ENCODE assay signal across 27 mouse cellular contexts in genomic region chr5:73740766-73741165, GRCm38 (mm10).
DNase-seq lines count a peak whose midpoint lies in the region; ATAC-seq lines count a peak whose summit lies in the region.
"Had no signal": no experiment of that assay in that cellular context is flagged by ENCODE, and none has a peak within 500 bp of the region (broad histone marks: within the 10 kb centered on the region; RNA-seq: fewer than 3 reads in every experiment).

No protein-coding gene starts in this region.

- H3K9me3 ChIP-seq in embryonic facial prominence, embryonic 14.5 days (ENCODE audit: control insufficient read depth, low read length) = no peaks in the 10 kb centered on the region
- no peaks in the 10 kb centered on the region for H3K9me3 ChIP-seq in limb, embryonic 11.5 days (ENCODE audit: control insufficient read depth, low read length)
- H3K9me3 ChIP-seq: embryonic facial prominence, embryonic 12.5 days; heart, embryonic 15.5 days; hindbrain, embryonic 13.5 days; liver, embryonic 12.5 days had no signal

- H3K4me1 ChIP-seq in embryonic facial prominence, embryonic 14.5 days (ENCODE audit: control insufficient read depth, insufficient read depth, low read length) = no peaks in the 10 kb centered on the region
- H3K4me1 ChIP-seq in limb, embryonic 11.5 days (ENCODE audit: control insufficient read depth, insufficient read depth, low read length) = peaks cover 14% of the 10 kb centered on the region
- H3K4me1 ChIP-seq: heart, embryonic 15.5 days; hindbrain, embryonic 13.5 days; liver, embryonic 12.5 days had no signal

- no peak overlapping the region for H3K4me3 ChIP-seq in embryonic facial prominence, embryonic 14.5 days (ENCODE audit: low read depth, low read length)
- no peak overlapping the region for H3K4me3 ChIP-seq in limb, embryonic 11.5 days (ENCODE audit: low read depth, low read length)
- H3K4me3 ChIP-seq: embryonic facial prominence, embryonic 12.5 days; heart, embryonic 15.5 days; hindbrain, embryonic 13.5 days; liver, embryonic 12.5 days had no signal

- no peaks in the 10 kb centered on the region for H3K36me3 ChIP-seq in embryonic facial prominence, embryonic 14.5 days (ENCODE audit: control insufficient read depth, insufficient read depth, low read length)
- no peaks in the 10 kb centered on the region for H3K36me3 ChIP-seq in limb, embryonic 11.5 days (ENCODE audit: control insufficient read depth, insufficient read depth, low read length)
- H3K36me3 ChIP-seq: embryonic facial prominence, embryonic 12.5 days; heart, embryonic 15.5 days; hindbrain, embryonic 13.5 days; liver, embryonic 12.5 days had no signal

- H3K9ac ChIP-seq in embryonic facial prominence, embryonic 14.5 days (ENCODE audit: low read depth, low read length) = no peak overlapping the region
- H3K9ac ChIP-seq in limb, embryonic 11.5 days (ENCODE audit: low read length) = no peak overlapping the region
- H3K9ac ChIP-seq: embryonic facial prominence, embryonic 12.5 days; heart, embryonic 15.5 days; hindbrain, embryonic 13.5 days; liver, embryonic 12.5 days; liver, postnatal 0 days had no signal

- 52% methylated on average over 3 of the region's 3 CpGs for WGBS in embryonic facial prominence, embryonic 14.5 days
- WGBS in limb, embryonic 11.5 days = 34% methylated on average over 3 of the region's 3 CpGs

- no peak overlapping the region for H3K27ac ChIP-seq in embryonic facial prominence, embryonic 14.5 days (replicated peaks; ENCODE audit: low read depth, low read length)
- H3K27ac ChIP-seq in limb, embryonic 11.5 days (replicated peaks; ENCODE audit: low read depth, low read length) = peak overlapping the region; percentile 47
- H3K27ac ChIP-seq: embryonic facial prominence, embryonic 12.5 days; heart, embryonic 15.5 days; hindbrain, embryonic 13.5 days; liver, embryonic 12.5 days had no signal

- H3K27me3 ChIP-seq in embryonic facial prominence, embryonic 14.5 days (replicated peaks; ENCODE audit: control insufficient read depth, insufficient read depth, low read length) = no peaks in the 10 kb centered on the region
- no peaks in the 10 kb centered on the region for H3K27me3 ChIP-seq in limb, embryonic 11.5 days (ENCODE audit: control insufficient read depth, insufficient read depth, low read length)
- H3K27me3 ChIP-seq: embryonic facial prominence, embryonic 12.5 days; heart, embryonic 15.5 days; hindbrain, embryonic 13.5 days; liver, embryonic 12.5 days had no signal

- peak; percentile 30 to 47 for DNase-seq in heart, adult 9 months (ENCODE audit: low spot score in 2 of 2)
- DNase-seq in heart, adult 8-10 months (ENCODE audit: low spot score) = no peak
- DNase-seq in embryonic facial prominence, embryonic 14.5 days (ENCODE audit: low spot score) = peak; percentile 26
- DNase-seq in limb, embryonic 11.5 days (ENCODE audit: low spot score) = no peak
- no peak for DNase-seq in thymus, adult 18-20 months
- no peak for DNase-seq in frontal cortex, adult 2 months (ENCODE audit: extremely low spot score in 1 of 2, low spot score in 1 of 2)
- DNase-seq in right cerebral cortex, postnatal 25 days = no peak
- DNase-seq: adrenal gland, postnatal 25 days; cerebellum, adult 11-12 months; cerebellum, postnatal 10 days; gastrocnemius, postnatal 10 days; heart, postnatal 4 days; kidney, adult 8-10 months; kidney, postnatal 14 days; liver, postnatal 0 days; lung, postnatal 36 days; spleen, adult 18-20 months; thymus, postnatal 36 days had no signal

- H3K4me2 ChIP-seq in embryonic facial prominence, embryonic 14.5 days (ENCODE audit: low read depth, low read length) = no peak overlapping the region
- H3K4me2 ChIP-seq in limb, embryonic 11.5 days (ENCODE audit: low read depth, severe bottlenecking) = no peak overlapping the region
- H3K4me2 ChIP-seq: embryonic facial prominence, embryonic 12.5 days; heart, embryonic 15.5 days; hindbrain, embryonic 13.5 days; liver, embryonic 12.5 days; midbrain, embryonic 11.5 days had no signal

- no peak for ATAC-seq in embryonic facial prominence, embryonic 14.5 days (ENCODE audit: low read depth)
- no peak for ATAC-seq in limb, embryonic 11.5 days (ENCODE audit: insufficient number of reproducible peaks, low FRiP score, low TSS enrichment, low read depth)
- ATAC-seq: CD4-positive, CD25-positive, alpha-beta regulatory T cell, adult 4 months; forebrain, embryonic 16.5 days; intestine, embryonic 16.5 days; liver, embryonic 12.5 days; liver, postnatal 0 days; midbrain, embryonic 16.5 days had no signal

Comparison
In these comparisons a context has a peak if more than half of its experiments do, and no peak if none do; other contexts are left out.
1. DNase-seq: peak in heart, adult 9 months (2 of 2) and embryonic facial prominence, embryonic 14.5 days (single experiment); none in heart, adult 8-10 months (single experiment), limb, embryonic 11.5 days (single experiment), thymus, adult 18-20 months (0 of 2), frontal cortex, adult 2 months (0 of 2) and right cerebral cortex, postnatal 25 days (single experiment).